Mouse (Mus musculus): ENCODE data around the gene Pgs1. TPM values are rescaled to one million over a fixed set of nuclear protein-coding genes. Genes with fewer than 3 reads are reported as not detected.

Gene Pgs1
- total and polyA plus RNA-seq, 3 experiments = 38.1 to 60.5 (median 50.8) TPM

- peaks cover 6 to 11% of the 10 kb centered on the region in 2 experiments for H3K36me3 ChIP-seq (replicated peaks in 1 of 2; ENCODE audit: control insufficient read depth in 1 of 2, insufficient read depth in 1 of 2, low read length in 1 of 2)
- no peak overlapping the region for H3K27ac ChIP-seq (ENCODE audit: insufficient read depth, low read depth)
- H3K9ac ChIP-seq (ENCODE audit: insufficient read depth, low read depth) = no peak overlapping the region
- peaks cover 53 to 79% of the 10 kb centered on the region in 2 experiments for H3K4me1 ChIP-seq (ENCODE audit: control insufficient read depth in 1 of 2, insufficient read depth in 2 of 2)
- in situ Hi-C loops (cut with MboI; ENCODE audit: low pct_ligation_motif_present, low pct_unique_long_range_greater_than_20kb, low sequenced_read_pairs) (no loop called here), dilution Hi-C loops (cut with MboI; ENCODE audit: extremely low pct_ligation_motif_present, extremely low pct_unique_long_range_greater_than_20kb, low sequenced_read_pairs) (no loop called here)
- H3K4me2 ChIP-seq (ENCODE audit: insufficient read depth, low read depth, poor library complexity, severe bottlenecking) = peak overlapping the region; percentile 70
- no peak for TF ChIP-seq USF1 (IDR thresholded peaks at IDR 0.05; ENCODE audit: low read depth, low read length)
- no peak for TF ChIP-seq EP300 (IDR thresholded peaks at IDR 0.05; ENCODE audit: low read length)
- no peak for TF ChIP-seq ELF1 (IDR thresholded peaks at IDR 0.05; ENCODE audit: low read depth, low read length)
- TF ChIP-seq MAZ (IDR thresholded peaks at IDR 0.05; ENCODE audit: low read depth, low read length) = peak; percentile 43; the same call in 1 of the 2 replicates
- peak; percentile 4; the same call in 1 of the 2 replicates for TF ChIP-seq SMC3 (IDR thresholded peaks at IDR 0.05; ENCODE audit: low read depth, low read length)
- TF ChIP-seq MAX (IDR thresholded peaks at IDR 0.05; ENCODE audit: low read length) = no peak
- no peak; the same call in 1 of the 2 replicates for TF ChIP-seq CHD1 (IDR thresholded peaks at IDR 0.05; ENCODE audit: low read depth, low read length)
- TF ChIP-seq ZKSCAN1 (IDR thresholded peaks at IDR 0.05; ENCODE audit: borderline replicate concordance, low read depth, low read length) = no peak
- peak; percentile 22; the same call in 1 of the 2 replicates for TF ChIP-seq TCF12 (IDR thresholded peaks at IDR 0.05; ENCODE audit: low read depth, low read length)
- no peak for TF ChIP-seq ZNF384 (IDR thresholded peaks at IDR 0.05; ENCODE audit: low read depth, low read length)
- TF ChIP-seq SIN3A (IDR thresholded peaks at IDR 0.05; ENCODE audit: low read length) = 0 out of 2 replicates have a peak, but pooled peaks have one; percentile 24
- TF ChIP-seq POLR2A (IDR thresholded peaks at IDR 0.05; ENCODE audit: low read depth, low read length) = no peak
- TF ChIP-seq CTCF (conservative IDR thresholded peaks at IDR 0.05 in 1 of 2, IDR thresholded peaks at IDR 0.05 in 1 of 2; ENCODE audit: low read depth in 2 of 2, low read length in 2 of 2) = 0 out of 4 replicates have a peak, but pooled peaks of 1 of the 2 experiments have one; percentile 4
- peak; percentile 29; the same call in 1 of the 2 replicates for TF ChIP-seq MEF2A (IDR thresholded peaks at IDR 0.05; ENCODE audit: borderline replicate concordance, low read depth, low read length)
- no peak for TF ChIP-seq NRF1 (IDR thresholded peaks at IDR 0.05; ENCODE audit: low read depth, low read length)
- no peak for DNase-seq (ENCODE audit: extremely low read depth)
- H3K9me3 ChIP-seq (replicated peaks; ENCODE audit: low read length) = peaks cover 19% of the 10 kb centered on the region
- peak overlapping the region in 2 of 3 experiments; percentile 35 to 38 for H3K4me3 ChIP-seq (replicated peaks in 1 of 3; ENCODE audit: low read depth in 2 of 3, low read length in 2 of 3, poor library complexity in 1 of 3)
- H3K79me2 ChIP-seq (replicated peaks; ENCODE audit: control insufficient read depth, extremely low read depth, insufficient read depth, poor library complexity, severe bottlenecking) = no peaks in the 10 kb centered on the region
- peaks cover 87% of the 10 kb centered on the region for H3K27me3 ChIP-seq (replicated peaks)
Measured at GRCm38 (mm10) chr11:117963872-117964271, 22.2 kb upstream of the Pgs1 start.

DNA sequence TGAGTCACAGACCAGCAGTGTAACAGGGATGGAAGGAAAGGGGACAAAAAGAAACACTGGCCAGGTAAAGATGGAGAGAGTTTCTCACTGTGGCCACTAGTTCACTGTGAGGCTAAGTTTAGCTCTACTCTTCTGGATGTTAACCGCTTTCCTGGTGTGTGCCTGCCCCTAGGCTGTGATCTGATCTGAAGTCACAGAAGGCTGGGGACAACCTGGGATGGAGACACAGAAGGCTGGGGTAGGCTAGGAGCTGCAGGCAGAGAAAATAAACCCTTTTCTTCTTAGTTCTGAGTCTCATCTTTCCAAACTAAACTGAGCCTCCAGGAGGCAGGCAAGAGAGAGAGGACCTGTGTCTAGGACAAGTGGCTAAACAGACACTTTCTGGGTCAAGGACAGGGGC, 21.8 kb upstream of the Pgs1 start:
- Histone ChIP-seq H3K36me3 (replicated peaks in 1 of 2; ENCODE audit: control insufficient read depth in 1 of 2, insufficient read depth in 1 of 2, low read length in 1 of 2) (peaks cover 6 to 11% of the 10 kb centered on the region in 2 experiments), H3K27me3 (replicated peaks) (peaks cover 82% of the 10 kb centered on the region), H3K9me3 (replicated peaks; ENCODE audit: low read length) (peaks cover 19% of the 10 kb centered on the region), H3K9ac (ENCODE audit: insufficient read depth, low read depth) (no peak overlapping the region), H3K4me2 (ENCODE audit: insufficient read depth, low read depth, poor library complexity, severe bottlenecking) (no peak overlapping the region), H3K27ac (ENCODE audit: insufficient read depth, low read depth) (no peak overlapping the region), H3K4me3 (replicated peaks in 1 of 3; ENCODE audit: low read depth in 2 of 3, low read length in 2 of 3, poor library complexity in 1 of 3) (no peak overlapping the region), H3K79me2 (replicated peaks; ENCODE audit: control insufficient read depth, extremely low read depth, insufficient read depth, poor library complexity, severe bottlenecking) (no peaks in the 10 kb centered on the region), H3K4me1 (ENCODE audit: control insufficient read depth in 1 of 2, insufficient read depth in 2 of 2) (peaks cover 53 to 76% of the 10 kb centered on the region in 2 experiments)
- dilution Hi-C loops (cut with MboI; ENCODE audit: extremely low pct_ligation_motif_present, extremely low pct_unique_long_range_greater_than_20kb, low sequenced_read_pairs) = no loop called here
- TF ChIP-seq NRF1 (IDR thresholded peaks at IDR 0.05; ENCODE audit: low read depth, low read length) (no peak), MYC (IDR thresholded peaks at IDR 0.05; ENCODE audit: low read depth, low read length) (no peak), POLR2AphosphoS2 (IDR thresholded peaks at IDR 0.05; ENCODE audit: low read depth, low read length) (no peak), JUND (conservative IDR thresholded peaks at IDR 0.05; ENCODE audit: low read depth, low read length) (no peak), CTCF (conservative IDR thresholded peaks at IDR 0.05 in 1 of 2, IDR thresholded peaks at IDR 0.05 in 1 of 2; ENCODE audit: low read depth in 2 of 2, low read length in 2 of 2) (peak in 1 of 2 experiments; percentile 8; a peak in 1 of 4 replicates)
- no peak for DNase-seq (ENCODE audit: extremely low read depth)
- in situ Hi-C loops (cut with MboI; ENCODE audit: low pct_ligation_motif_present, low pct_unique_long_range_greater_than_20kb, low sequenced_read_pairs) = no loop called here
